Mouse (Mus musculus) intestine, embryonic 15.5 days (tissue): ENCODE results near the gene H1foo. TPM values are rescaled to one million over a fixed set of nuclear protein-coding genes. Genes with fewer than 3 reads are reported as not detected.

ENCODE experiments used
- ATAC-seq: fragments of 200-750 bp; cut with Nextera tagmentation; 2 replicates; pipeline ENCODE4 v1.8.0; 2017; ENCODE audit warnings: moderate TSS enrichment, moderate library complexity
- H3K27ac ChIP-seq: fragments of 300-500 bp; sonication (generic); 2 replicates; pipeline ENCODE4 v1.5.1; 2015; ENCODE audit warnings: mild to moderate bottlenecking, inconsistent platforms
- H3K27me3 ChIP-seq: fragments of 300-500 bp; sonication (generic); replicated peaks from 2 replicates; pipeline ENCODE4 v1.6.1; 2015; ENCODE audit warnings: inconsistent platforms
- H3K36me3 ChIP-seq: fragments of 300-500 bp; sonication (generic); 2 replicates; pipeline ENCODE4 v1.6.1; 2015; ENCODE audit warnings: inconsistent platforms
- H3K4me1 ChIP-seq: fragments of 300-500 bp; sonication (generic); replicated peaks from 2 replicates; pipeline ENCODE4 v1.6.1; 2015; ENCODE audit warnings: inconsistent platforms
- H3K4me2 ChIP-seq: fragments of 300-500 bp; sonication (generic); replicated peaks from 2 replicates; pipeline ENCODE4 v1.6.1; 2015; ENCODE audit warnings: mild to moderate bottlenecking, inconsistent platforms
- H3K4me3 ChIP-seq: fragments of 300-500 bp; sonication (generic); replicated peaks from 2 replicates; pipeline ENCODE4 v1.5.1; 2015; ENCODE audit warnings: inconsistent platforms
- H3K9ac ChIP-seq: fragments of 300-500 bp; sonication (generic); 2 replicates; pipeline ENCODE4 v1.6.1; 2015; ENCODE audit warnings: inconsistent platforms
- H3K9me3 ChIP-seq: fragments of 300-500 bp; sonication (generic); 2 replicates; pipeline ENCODE4 v1.6.1; 2016; ENCODE audit warnings: inconsistent platforms
- WGBS: fragments of 180-500 bp; shearing (Covaris S2); methylation state at CpG from one replicate; pipeline ENCODE4 v1.1.7; 2015; 5-methylcytosine and 5-hydroxymethylcytosine counted together
- polyA plus RNA-seq: library from polyadenylated mRNA; unstranded; fragments of >200 nt; fragmentation: Nextera tagmentation; extraction: Ambion mirVana; gene quantifications from 2 replicates; pipeline ENCODE4 v1.2.1, GENCODE M21; 2015

The H1foo gene
- polyA plus RNA-seq, 1 experiment from 2014 or later: not detected

GRCm38 (mm10) chr6:115931639-115932038 lies 13.1 kb upstream of the H1foo start, which contains the start of gene Rho:
Gene Rho (plus strand): TSS chr6:115931748.
- H3K4me3 ChIP-seq: no peak within 1 kb of the TSS
- no peaks in the 10 kb centered on the region for H3K36me3 ChIP-seq
- 80% methylated on average over 14 of the region's 14 CpGs for WGBS
- no peaks in the 10 kb centered on the region for H3K9me3 ChIP-seq
- H3K4me1 ChIP-seq: peaks cover 9% of the 10 kb centered on the region; the same call in 1 of the 2 replicates
- H3K27me3 ChIP-seq: no peaks in the 10 kb centered on the region
- H3K9ac ChIP-seq: no peak within 1 kb of the TSS
- ATAC-seq: no peak
- H3K4me2 ChIP-seq: no peak within 1 kb of the TSS
- H3K27ac ChIP-seq: no peak within 1 kb of the TSS

GRCm38 (mm10) chr6:115932391-115932790 lies 12.3 kb upstream of the H1foo start:
- ATAC-seq: no peak
- no peaks in the 10 kb centered on the region for H3K27me3 ChIP-seq
- H3K4me1 ChIP-seq: peaks cover 9% of the 10 kb centered on the region; the same call in 1 of the 2 replicates
- H3K27ac ChIP-seq: no peak overlapping the region
- no peak overlapping the region for H3K4me2 ChIP-seq
- H3K9me3 ChIP-seq: no peaks in the 10 kb centered on the region
- WGBS: 84% methylated on average over 3 of the region's 3 CpGs
- no peaks in the 10 kb centered on the region for H3K36me3 ChIP-seq
- H3K4me3 ChIP-seq: no peak overlapping the region
- H3K9ac ChIP-seq: no peak overlapping the region

GRCm38 (mm10) chr6:115935544-115935943 lies 9.2 kb upstream of the H1foo start:
- no peak for ATAC-seq
- H3K4me2 ChIP-seq: no peak overlapping the region
- no peaks in the 10 kb centered on the region for H3K27me3 ChIP-seq
- H3K9me3 ChIP-seq: no peaks in the 10 kb centered on the region
- no peak overlapping the region for H3K9ac ChIP-seq
- H3K27ac ChIP-seq: no peak overlapping the region
- 0 out of 2 replicates have a peak, but pooled peaks cover 2% of the 10 kb centered on the region for H3K4me1 ChIP-seq
- H3K4me3 ChIP-seq: no peak overlapping the region
- 76% methylated on average over 8 of the region's 8 CpGs for WGBS
- no peaks in the 10 kb centered on the region for H3K36me3 ChIP-seq

- H3K9me3 ChIP-seq: no peaks in the 10 kb centered on the region
- no peak overlapping the region for H3K4me2 ChIP-seq
- peaks cover 7% of the 10 kb centered on the region for H3K4me1 ChIP-seq
- no peak for ATAC-seq
- no peak overlapping the region for H3K4me3 ChIP-seq
- no peak overlapping the region for H3K27ac ChIP-seq
- WGBS: 85% methylated on average over 2 of the region's 2 CpGs
- H3K36me3 ChIP-seq: no peaks in the 10 kb centered on the region
- H3K9ac ChIP-seq: no peak overlapping the region
- no peaks in the 10 kb centered on the region for H3K27me3 ChIP-seq
These were observed 6.7 kb upstream of the H1foo start for GRCm38 (mm10) chr6:115938011-115938410.

- Histone ChIP-seq H3K4me2 (no peak overlapping the region), H3K9ac (no peak overlapping the region), H3K9me3 (no peaks in the 10 kb centered on the region), H3K4me1 (peaks cover 7% of the 10 kb centered on the region), H3K36me3 (no peaks in the 10 kb centered on the region), H3K4me3 (no peak overlapping the region), H3K27me3 (no peaks in the 10 kb centered on the region), H3K27ac (no peak overlapping the region)
- no peak for ATAC-seq
- WGBS: 58% methylated on average over 1 of the region's 1 CpGs
These were observed 5.9 kb upstream of the H1foo start for GRCm38 (mm10) chr6:115938798-115939197.

GRCm38 (mm10) chr6:115940603-115941002 lies 4.1 kb upstream of the H1foo start:
- no peak overlapping the region for H3K9ac ChIP-seq
- H3K36me3 ChIP-seq: no peaks in the 10 kb centered on the region
- WGBS: 34% methylated on average over 1 of the region's 1 CpGs
- H3K27me3 ChIP-seq: no peaks in the 10 kb centered on the region
- H3K4me1 ChIP-seq: peaks cover 7% of the 10 kb centered on the region
- H3K9me3 ChIP-seq: no peaks in the 10 kb centered on the region
- H3K4me3 ChIP-seq: no peak overlapping the region
- H3K4me2 ChIP-seq: no peak overlapping the region
- peak; percentile 83 for ATAC-seq
- H3K27ac ChIP-seq: no peak overlapping the region

GRCm38 (mm10) chr6:115941128-115941527 lies 3.6 kb upstream of the H1foo start:
- Histone ChIP-seq H3K9me3 (no peaks in the 10 kb centered on the region), H3K36me3 (no peaks in the 10 kb centered on the region), H3K4me3 (no peak overlapping the region), H3K9ac (no peak overlapping the region), H3K27ac (no peak overlapping the region), H3K27me3 (no peaks in the 10 kb centered on the region), H3K4me2 (no peak overlapping the region), H3K4me1 (peaks cover 7% of the 10 kb centered on the region)
- peak; percentile 70 for ATAC-seq
- 10% methylated on average over 7 of the region's 12 CpGs for WGBS

- Histone ChIP-seq H3K27ac (no peak overlapping the region), H3K36me3 (no peaks in the 10 kb centered on the region), H3K27me3 (no peaks in the 10 kb centered on the region), H3K9ac (no peak overlapping the region), H3K4me1 (peaks cover 10% of the 10 kb centered on the region), H3K4me2 (no peak overlapping the region), H3K9me3 (no peaks in the 10 kb centered on the region), H3K4me3 (no peak overlapping the region)
- no peak for ATAC-seq
- 65% methylated on average over 9 of the region's 9 CpGs for WGBS
These were observed 975 bp upstream of the H1foo start for GRCm38 (mm10) chr6:115943498-115944427.

GRCm38 (mm10) chr6:115945633-115946032 lies 895 bp downstream of the H1foo start:
- 77% methylated on average over 8 of the region's 8 CpGs for WGBS
- peaks cover 10% of the 10 kb centered on the region for H3K4me1 ChIP-seq
- no peak overlapping the region for H3K27ac ChIP-seq
- H3K36me3 ChIP-seq: no peaks in the 10 kb centered on the region
- no peak overlapping the region for H3K9ac ChIP-seq
- no peaks in the 10 kb centered on the region for H3K27me3 ChIP-seq
- H3K4me3 ChIP-seq: no peak overlapping the region
- H3K4me2 ChIP-seq: no peak overlapping the region
- ATAC-seq: no peak
- no peaks in the 10 kb centered on the region for H3K9me3 ChIP-seq

GRCm38 (mm10) chr6:115946389-115946788 lies 1.7 kb downstream of the H1foo start:
- WGBS: 50% methylated on average over 6 of the region's 6 CpGs
- H3K27ac ChIP-seq: no peak overlapping the region
- 0 out of 2 replicates have a peak, but pooled peaks cover 5% of the 10 kb centered on the region for H3K4me1 ChIP-seq
- H3K36me3 ChIP-seq: no peaks in the 10 kb centered on the region
- no peak for ATAC-seq
- H3K27me3 ChIP-seq: no peaks in the 10 kb centered on the region
- no peak overlapping the region for H3K9ac ChIP-seq
- H3K4me2 ChIP-seq: no peak overlapping the region
- H3K9me3 ChIP-seq: no peaks in the 10 kb centered on the region
- no peak overlapping the region for H3K4me3 ChIP-seq

- Histone ChIP-seq H3K9me3 (no peaks in the 10 kb centered on the region), H3K27ac (no peak overlapping the region), H3K4me3 (no peak overlapping the region), H3K9ac (no peak overlapping the region), H3K4me2 (no peak overlapping the region), H3K4me1 (peaks cover 36% of the 10 kb centered on the region), H3K27me3 (no peaks in the 10 kb centered on the region), H3K36me3 (0 out of 2 replicates have a peak, but pooled peaks cover 3% of the 10 kb centered on the region)
- ATAC-seq: no peak
- 75% methylated on average over 9 of the region's 9 CpGs for WGBS
These were observed 9.9 kb downstream of the H1foo start for GRCm38 (mm10) chr6:115954506-115955074.

- Histone ChIP-seq H3K27me3 (no peaks in the 10 kb centered on the region), H3K36me3 (0 out of 2 replicates have a peak, but pooled peaks cover 3% of the 10 kb centered on the region), H3K9me3 (no peaks in the 10 kb centered on the region), H3K4me2 (no peak overlapping the region), H3K9ac (no peak overlapping the region), H3K4me1 (peaks cover 39% of the 10 kb centered on the region), H3K27ac (no peak overlapping the region), H3K4me3 (no peak overlapping the region)
- WGBS: 93% methylated on average over 4 of the region's 4 CpGs
- ATAC-seq: no peak
These were observed 10.4 kb downstream of the H1foo start for GRCm38 (mm10) chr6:115955169-115955568.
